Mouse (Mus musculus) G1E-ER4 (cell line): Measurements from ENCODE around the gene Zfp689. TPM values are rescaled to one million over a fixed set of nuclear protein-coding genes. Genes with fewer than 3 reads are reported as not detected.
"Not testable (repeated sequence)": the region's sequence is repeated elsewhere in the genome, so short reads cannot be mapped to it uniquely, and the experiment has no call there.

Source experiments
- GATA1 ChIP-seq: IDR thresholded peaks from one replicate; pipeline ENCODE4 v1.8.0; 2012; ENCODE audit warnings: low read length, inconsistent platforms
- polyA plus RNA-seq: library from polyadenylated mRNA; stranded (reverse); fragments of >175 nt; gene quantifications from 2 replicates; pipeline ENCODE4 v1.2.3, GENCODE M21; 2012

Gene Zfp689
- polyA plus RNA-seq, 1 experiment, result 15.2 TPM

- TF ChIP-seq GATA1, result no peak
These were observed 26.7 kb downstream of the Zfp689 start for GRCm38 (mm10) chr7:127422247-127422646.

- TF ChIP-seq GATA1, result no peak
These were observed 27.4 kb downstream of the Zfp689 start, which contains the start of gene Zfp688 for GRCm38 (mm10) chr7:127421388-127422191. Gene Zfp688, minus strand, starts transcription at chr7:127422068.

GRCm38 (mm10) chr7:127411418-127411817 is 37.5 kb downstream of the Zfp689 start:
- TF ChIP-seq GATA1, result no peak

GRCm38 (mm10) chr7:127406002-127406987 is 42.7 kb downstream of the Zfp689 start, which contains the start of gene Zfp764:
Gene Zfp764, minus strand, starts transcription at chr7:127406822.
- not testable (repeated sequence) for TF ChIP-seq GATA1

GRCm38 (mm10) chr7:127402980-127403379 is 46.0 kb downstream of the Zfp689 start:
- no peak for TF ChIP-seq GATA1

- peak; percentile 51 for TF ChIP-seq GATA1
These were observed 48.6 kb downstream of the Zfp689 start for GRCm38 (mm10) chr7:127400355-127400754.

GRCm38 (mm10) chr7:127393944-127394333 is 55.0 kb downstream of the Zfp689 start:
- TF ChIP-seq GATA1, result no peak

- no peak for TF ChIP-seq GATA1
These were observed 55.6 kb downstream of the Zfp689 start, which contains the start of gene E430018J23Rik for GRCm38 (mm10) chr7:127393157-127393943. Gene E430018J23Rik, minus strand, starts transcription at chr7:127393629.

GRCm38 (mm10) chr7:127392251-127392824 is 56.6 kb downstream of the Zfp689 start:
- TF ChIP-seq GATA1, result no peak

Other genes starting within 250 kb of the Zfp689 start
- gene Tbc1d10b, start 240.7 kb downstream of the Zfp689 start, polyA plus RNA-seq, result 58.8 and 62.5 TPM in 2 replicates
- gene Mylpf, start 240.3 kb downstream of the Zfp689 start, polyA plus RNA-seq, result 1.2 and 4.3 TPM in 2 replicates
- gene Zfp553, start 216.1 kb downstream of the Zfp689 start, polyA plus RNA-seq, result 37.7 and 38.1 TPM in 2 replicates
- 151 and 170 TPM in 2 replicates for gene Sept1, start 216.0 kb downstream of the Zfp689 start, polyA plus RNA-seq
- 86.6 and 115 TPM in 2 replicates for gene Zfp771, start 204.9 kb downstream of the Zfp689 start, polyA plus RNA-seq
- 108 and 177 TPM in 2 replicates for gene Dctpp1, start 188.4 kb downstream of the Zfp689 start, polyA plus RNA-seq
- gene Sephs2, start 175.1 kb downstream of the Zfp689 start, polyA plus RNA-seq, result 68.0 and 94.5 TPM in 2 replicates
- 16.4 and 20.0 TPM in 2 replicates for gene Itgal, start 152.9 kb downstream of the Zfp689 start, polyA plus RNA-seq
- gene Zfp768, start 103.6 kb downstream of the Zfp689 start, polyA plus RNA-seq, result 28.1 and 30.7 TPM in 2 replicates
- 4.3 TPM in 2 replicates for gene Zfp747, start 73.1 kb downstream of the Zfp689 start, polyA plus RNA-seq
- gene 9130019O22Rik, start 62.0 kb downstream of the Zfp689 start, polyA plus RNA-seq, result 1.1 and 1.4 TPM in 2 replicates
- 7.2 and 9.7 TPM in 2 replicates for gene E430018J23Rik, start 55.5 kb downstream of the Zfp689 start, polyA plus RNA-seq
- gene Zfp764, start 42.3 kb downstream of the Zfp689 start, polyA plus RNA-seq, result 0.25 and 0.35 TPM in 2 replicates
- 12.7 and 18.3 TPM in 2 replicates for gene Zfp688, start 27.1 kb downstream of the Zfp689 start, polyA plus RNA-seq
- gene Prr14, start 10.5 kb upstream of the Zfp689 start, polyA plus RNA-seq, result 62.8 and 67.0 TPM in 2 replicates
- 545 and 623 TPM in 2 replicates for gene Fbrs, start 30.0 kb upstream of the Zfp689 start, polyA plus RNA-seq
- gene Srcap, start 62.8 kb upstream of the Zfp689 start, polyA plus RNA-seq, result 43.4 and 44.6 TPM in 2 replicates
- gene Gm42715, start 70.4 kb upstream of the Zfp689 start, polyA plus RNA-seq, result 20.8 and 23.3 TPM in 2 replicates
- 0.48 and 1.3 TPM in 2 replicates for gene Tmem265, start 112.2 kb upstream of the Zfp689 start, polyA plus RNA-seq
- 22.2 and 39.6 TPM in 2 replicates for gene Phkg2, start 124.2 kb upstream of the Zfp689 start, polyA plus RNA-seq
- 2.5 and 2.8 TPM in 2 replicates for gene Ccdc189, start 139.4 kb upstream of the Zfp689 start, polyA plus RNA-seq
- gene Rnf40, start 139.6 kb upstream of the Zfp689 start, polyA plus RNA-seq, result 49.0 and 49.7 TPM in 2 replicates
- 21.6 and 22.6 TPM in 2 replicates for gene Zfp629, start 166.6 kb upstream of the Zfp689 start, polyA plus RNA-seq